Mouse (Mus musculus) left cerebral cortex, adult 2 months (tissue): ENCODE data around the gene Pi4kb. TPM values are rescaled to one million over a fixed set of nuclear protein-coding genes. Genes with fewer than 3 reads are reported as not detected.
"Not testable (repeated sequence)": the region's sequence is repeated elsewhere in the genome, so short reads cannot be mapped to it uniquely, and the experiment has no call there.

Source experiments
- DNase-seq, 2 experiments: peaks; one replicate each; pipeline ENCODE4 v3.0.0; 2021 to 2022; ENCODE audit warnings: low spot score in 2 of 2, mixed read lengths in 1 of 2; ENCODE audit errors: extremely low spot score in 1 of 2
- H3K27ac ChIP-seq: fragments of 200-600 bp; 2 replicates; pipeline ENCODE4 v1.8.1; 2022
- H3K4me3 ChIP-seq: fragments of 200-600 bp; 2 replicates; pipeline ENCODE4 v1.8.1; 2022
- CTCF ChIP-seq: fragments of 200-600 bp; IDR thresholded peaks from 2 replicates; pipeline ENCODE4 v1.8.1; 2022; ENCODE audit warnings: antibody characterized with exemption, mild to moderate bottlenecking, moderate library complexity
- intact Hi-C: fragments of 180-260 bp; cut with DNase I; formaldehyde crosslinking; loops from one replicate; pipeline ENCODE4 v1.15.1; 2025
- long read RNA-seq, 2 experiments: library from polyadenylated mRNA; stranded (forward); transcript quantifications; one replicate each; pipeline ENCODE4 v2.0.0; 2021; ENCODE audit warnings: borderline mapping rate in 2 of 2
- total RNA-seq, 2 experiments: library from RNA; stranded (reverse); gene quantifications; 2 replicates each; pipeline ENCODE4 v1.2.3; 2021

Gene Pi4kb
- 10 to 100 TPM; 58.0 to 58.4 TPM for total RNA-seq
- long read RNA-seq, experiment 1, transcript Pi4kb-201 (11 exons, 3,692 nt) = major isoform, 7 of 22 reads
- long read RNA-seq, experiment 1, partial matches to known transcripts = 2 of 22 reads
- long read RNA-seq, experiment 1, other reads (novel, unspliced or antisense) = 8 of 22 reads
- long read RNA-seq, experiment 2, transcript Pi4kb-201 (11 exons, 3,692 nt) = major isoform, 8 of 13 reads
- long read RNA-seq, experiment 2, partial matches to known transcripts = 1 of 13 reads
- long read RNA-seq, experiment 2, other reads (novel, unspliced or antisense) = 2 of 13 reads

- DNase-seq = peak; percentile 74 to 80
- Histone ChIP-seq H3K4me3 (peak within 1 kb of the TSS; percentile 88), H3K27ac (peak within 1 kb of the TSS; percentile 99)
- intact Hi-C loops = loop anchor here (1.0 to 2.0 kb wide), 2 partner anchors 20 to 22 kb away; partner anchors contain the start of gene Rfx5
- peak; percentile 19 for TF ChIP-seq CTCF
Observed at GRCm38 (mm10) chr3:94974528-94975422, at the start of gene Pi4kb. Pi4kb (plus strand) TSS chr3:94974731.

- H3K27ac ChIP-seq, H3K4me3 ChIP-seq, intact Hi-C loops, DNase-seq: not testable (repeated sequence)
Observed at GRCm38 (mm10) chr3:94926301-94926736, 48.2 kb upstream of the Pi4kb start.

GRCm38 (mm10) chr3:94928979-94929378 lies 45.6 kb upstream of the Pi4kb start:
- H3K27ac ChIP-seq, DNase-seq, intact Hi-C loops, H3K4me3 ChIP-seq: not testable (repeated sequence)

DNA sequence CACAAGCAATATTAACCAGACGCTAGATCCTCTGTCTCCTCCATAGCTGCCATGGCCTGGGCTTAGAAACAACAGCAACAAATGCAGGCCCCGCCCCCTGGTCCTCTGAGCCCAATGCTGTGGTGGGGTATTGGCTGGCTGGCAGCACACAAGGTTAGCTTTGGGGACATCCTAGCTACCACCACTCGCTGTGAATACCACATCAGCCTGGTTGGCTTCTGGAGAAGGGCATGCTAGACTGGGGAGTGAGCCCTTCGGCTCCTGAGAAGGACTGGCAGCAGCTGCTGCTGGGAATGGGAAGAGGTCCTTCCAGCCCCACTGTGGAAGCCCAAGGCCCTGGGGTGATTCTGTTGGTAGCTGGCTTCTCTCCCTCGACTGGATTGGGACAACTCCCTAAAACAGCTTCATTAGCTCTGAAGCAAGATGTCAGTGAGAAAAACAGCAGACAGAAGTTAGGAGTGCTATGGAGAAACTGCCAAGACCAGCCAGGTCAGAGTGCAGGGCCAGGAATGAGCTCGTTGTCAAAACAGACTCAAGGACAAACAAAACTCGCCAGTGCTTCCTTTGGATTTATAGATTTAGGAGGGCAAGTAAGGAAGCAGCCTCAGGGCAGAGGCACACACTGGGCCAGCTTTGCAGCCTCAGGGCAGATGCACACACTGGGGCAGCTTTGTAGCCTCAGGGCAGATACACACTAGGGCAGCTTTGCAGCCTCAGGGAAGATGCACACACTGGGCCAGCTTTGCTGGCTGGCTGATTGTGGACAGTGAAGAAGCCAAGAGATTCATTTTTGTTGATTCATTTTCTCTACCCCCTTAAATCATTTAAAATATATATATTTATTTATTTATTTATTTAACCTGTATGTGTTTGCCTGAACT lies 43.9 kb upstream of the Pi4kb start:
- H3K4me3 ChIP-seq, H3K27ac ChIP-seq, DNase-seq: not testable (repeated sequence)
- intact Hi-C loops = loop anchor here (10.0 kb wide), 1 partner anchor 236 kb away; the partner anchor contains the start of gene Selenbp2

DNA sequence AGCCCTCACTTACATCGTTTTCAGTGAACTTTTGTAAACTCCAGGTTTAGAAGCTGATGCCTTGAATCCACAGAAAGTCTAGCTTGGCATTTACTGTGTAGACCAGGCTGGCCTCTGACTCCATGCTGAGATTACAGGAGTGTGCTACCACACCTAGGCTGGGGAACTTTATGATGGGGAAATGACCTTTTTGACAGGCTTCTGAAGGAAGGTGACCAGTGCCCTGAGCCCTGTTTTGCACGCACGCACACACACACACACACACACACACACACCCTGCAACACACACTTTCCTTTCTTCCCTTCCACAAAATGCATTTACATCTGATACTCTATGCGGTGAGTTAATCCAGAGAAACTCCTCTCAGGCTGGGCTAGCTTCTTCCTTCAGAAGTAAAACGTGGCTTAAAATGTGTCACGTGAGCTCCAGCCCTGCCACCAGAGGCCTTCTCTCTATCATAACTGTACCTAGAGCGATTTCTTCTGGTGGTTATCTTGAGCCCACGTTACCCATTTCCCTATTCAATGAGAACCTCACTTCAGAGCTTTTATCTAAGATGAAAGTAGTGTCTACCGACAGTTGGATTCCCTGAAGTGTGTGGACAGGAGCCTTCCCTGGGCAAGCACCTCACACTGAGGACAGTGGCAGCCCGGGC lies 43.0 kb upstream of the Pi4kb start:
- H3K4me3 ChIP-seq, H3K27ac ChIP-seq, DNase-seq: not testable (repeated sequence)
- intact Hi-C loops = loop anchor here (10.0 kb wide), 1 partner anchor 237 kb away; the partner anchor contains the start of gene Selenbp2

DNA sequence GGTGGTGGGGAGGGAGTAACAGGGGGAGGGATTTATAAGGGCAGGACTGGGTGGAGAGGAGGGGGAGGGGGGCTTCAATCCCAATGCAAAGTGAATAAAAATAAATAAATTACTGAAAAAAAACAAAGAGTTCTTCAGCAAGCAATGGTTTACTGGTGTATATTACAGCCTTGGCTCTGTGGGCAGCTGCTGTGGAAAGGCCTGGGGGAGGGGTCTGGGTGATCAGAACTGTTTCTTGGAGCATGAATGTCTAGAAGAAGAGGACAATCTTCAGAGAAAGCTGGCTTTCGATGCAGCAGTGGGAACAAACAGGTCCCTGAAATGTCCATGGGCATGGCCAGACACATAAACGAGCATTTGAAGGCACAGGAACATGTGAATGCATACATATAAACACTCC lies 42.3 kb upstream of the Pi4kb start:
- DNase-seq, H3K4me3 ChIP-seq, H3K27ac ChIP-seq: not testable (repeated sequence)
- intact Hi-C loops = loop anchor here (10.0 kb wide), 1 partner anchor 237 kb away; the partner anchor contains the start of gene Selenbp2

- intact Hi-C loops = loop anchor here (10.0 kb wide), 1 partner anchor 238 kb away; the partner anchor contains the start of gene Selenbp2
- peak; percentile 39 for DNase-seq
- peak within 1 kb of the TSS; percentile 33 for H3K4me3 ChIP-seq
- TF ChIP-seq CTCF = no peak
- peak within 1 kb of the TSS; percentile 67 for H3K27ac ChIP-seq
Observed at GRCm38 (mm10) chr3:94932809-94933564, 41.5 kb upstream of the Pi4kb start, which contains the start of gene Selenbp1. Selenbp1 (plus strand) TSS chr3:94933056.

DNA sequence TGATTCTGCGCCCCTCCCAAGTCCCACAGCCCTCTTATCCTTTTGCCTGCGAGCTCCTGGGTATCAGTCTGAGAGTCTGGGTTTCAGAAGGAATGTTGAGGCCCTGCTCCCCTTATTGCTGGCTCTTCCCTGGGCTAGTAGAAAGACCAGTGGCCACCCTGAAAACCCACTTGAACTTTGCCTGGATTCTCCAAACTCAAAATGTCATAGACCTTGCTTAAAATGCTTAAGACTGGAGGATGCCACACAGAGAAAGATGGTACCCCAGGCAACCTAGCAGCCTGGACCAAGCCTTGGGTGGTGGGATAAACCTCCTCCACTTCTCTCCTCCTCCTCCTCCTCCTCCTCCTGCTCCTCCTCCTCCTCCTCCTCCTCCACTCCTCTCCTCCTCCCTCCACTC lies 40.9 kb upstream of the Pi4kb start:
- intact Hi-C loops = loop anchor here (10.0 kb wide), 1 partner anchor 239 kb away; the partner anchor contains the start of gene Selenbp2
- H3K4me3 ChIP-seq, H3K27ac ChIP-seq, DNase-seq: not testable (repeated sequence)

DNA sequence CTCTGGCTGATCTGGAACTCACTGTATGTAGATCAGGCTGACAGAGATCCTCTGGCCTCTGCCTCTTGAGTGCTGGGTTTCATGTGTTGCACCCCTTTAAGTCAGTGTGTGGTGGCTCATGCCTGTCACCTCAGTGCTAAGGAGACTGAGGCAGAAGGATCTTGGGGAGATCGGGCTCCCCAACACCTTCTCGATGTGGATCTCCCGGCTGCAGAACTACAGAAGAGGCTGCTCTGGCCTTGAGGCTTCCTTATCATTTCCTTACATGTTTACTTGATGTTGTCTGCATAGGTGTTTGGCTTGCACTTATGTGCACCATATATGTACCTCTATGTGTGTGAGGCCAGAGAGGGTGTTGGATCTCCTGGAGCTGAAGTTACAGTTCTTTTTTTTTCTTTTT lies 40.0 kb upstream of the Pi4kb start:
- H3K4me3 ChIP-seq, H3K27ac ChIP-seq, DNase-seq: not testable (repeated sequence)
- intact Hi-C loops = loop anchor here (10.0 kb wide), 1 partner anchor 240 kb away; the partner anchor contains the start of gene Selenbp2

GRCm38 (mm10) chr3:94935332-94935731 lies 39.2 kb upstream of the Pi4kb start:
- intact Hi-C loops = loop anchor here (10.0 kb wide), 1 partner anchor 241 kb away; the partner anchor contains the start of gene Selenbp2
- H3K4me3 ChIP-seq, DNase-seq, H3K27ac ChIP-seq: not testable (repeated sequence)

GRCm38 (mm10) chr3:94936147-94936546 lies 38.4 kb upstream of the Pi4kb start:
- not testable (repeated sequence) for H3K27ac ChIP-seq, H3K4me3 ChIP-seq, DNase-seq
- intact Hi-C loops = loop anchor here (10.0 kb wide), 1 partner anchor 241 kb away; the partner anchor contains the start of gene Selenbp2

DNA sequence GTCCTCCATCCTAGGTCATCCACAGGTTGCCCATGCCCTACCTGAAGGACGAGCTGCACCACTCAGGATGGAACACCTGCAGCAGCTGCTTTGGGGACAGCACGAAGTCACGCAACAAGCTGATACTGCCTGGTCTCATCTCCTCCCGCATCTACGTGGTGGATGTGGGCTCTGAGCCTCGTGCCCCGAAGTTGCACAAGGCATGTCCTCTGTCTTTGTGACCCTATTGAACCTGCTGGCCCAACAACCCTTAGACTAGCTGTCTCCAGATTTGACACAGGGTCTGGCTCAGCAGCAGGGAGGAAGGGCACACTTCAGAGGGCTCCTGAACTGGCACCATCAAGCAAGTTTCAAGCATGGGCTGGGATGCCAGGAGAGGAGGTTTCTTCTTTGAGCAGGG lies 37.3 kb upstream of the Pi4kb start:
- not testable (repeated sequence) for DNase-seq, H3K4me3 ChIP-seq, H3K27ac ChIP-seq
- intact Hi-C loops = loop anchor here (10.0 kb wide), 1 partner anchor 242 kb away; the partner anchor contains the start of gene Selenbp2

DNA sequence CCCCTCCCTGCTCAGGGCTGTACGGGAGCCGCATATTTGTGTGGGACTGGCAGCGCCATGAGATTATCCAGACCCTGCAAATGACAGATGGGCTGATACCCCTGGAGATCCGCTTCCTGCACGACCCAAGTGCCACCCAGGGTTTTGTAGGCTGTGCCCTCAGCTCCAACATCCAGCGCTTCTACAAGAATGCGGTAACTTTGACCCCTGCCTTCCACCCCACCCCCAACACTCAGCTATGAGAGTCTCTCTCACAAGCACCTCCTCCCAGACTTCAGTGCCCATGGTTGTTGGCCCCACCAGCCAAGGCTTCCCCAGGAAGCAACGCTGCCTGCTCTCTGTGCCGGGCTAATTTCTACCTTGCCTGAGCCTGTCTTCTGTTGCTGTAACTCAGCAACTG lies 34.5 kb upstream of the Pi4kb start:
- intact Hi-C loops, DNase-seq, H3K4me3 ChIP-seq, H3K27ac ChIP-seq: not testable (repeated sequence)

DNA sequence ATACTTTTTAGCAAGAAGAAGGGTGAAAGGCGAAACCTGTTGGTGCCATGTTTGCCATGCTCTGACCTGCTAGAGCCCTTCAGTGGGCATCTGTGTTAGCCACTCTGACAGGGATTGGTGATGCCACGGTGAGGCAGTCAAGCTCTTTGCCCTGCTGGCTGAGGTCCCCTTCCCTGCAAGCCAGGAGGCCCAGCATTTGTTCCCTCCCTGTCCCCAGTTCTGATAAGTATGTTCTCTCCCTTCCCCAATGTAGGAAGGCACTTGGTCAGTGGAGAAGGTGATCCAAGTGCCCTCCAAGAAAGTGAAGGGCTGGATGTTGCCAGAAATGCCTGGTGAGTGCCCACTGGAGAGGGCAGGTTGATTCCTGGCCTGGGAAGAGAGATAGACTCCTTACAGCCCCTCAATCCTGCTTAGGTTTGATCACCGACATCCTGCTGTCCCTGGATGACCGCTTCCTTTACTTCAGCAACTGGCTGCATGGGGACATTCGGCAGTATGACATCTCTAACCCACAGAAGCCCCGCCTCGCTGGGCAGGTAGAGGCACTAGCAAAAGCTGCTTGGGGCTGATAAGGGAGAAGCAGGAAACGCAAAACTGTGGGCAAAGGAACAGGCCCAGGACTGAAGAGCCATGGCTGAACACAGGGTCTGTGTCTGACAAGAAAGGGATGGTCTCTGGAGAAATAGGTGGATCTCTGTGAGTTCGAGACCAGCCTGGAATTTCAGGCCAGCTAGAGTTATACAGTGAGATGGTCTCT lies 32.1 kb upstream of the Pi4kb start:
- H3K27ac ChIP-seq, DNase-seq, intact Hi-C loops, H3K4me3 ChIP-seq: not testable (repeated sequence)
